ENCODE assay signal across 8 mouse cellular contexts in the genomic region with DNA sequence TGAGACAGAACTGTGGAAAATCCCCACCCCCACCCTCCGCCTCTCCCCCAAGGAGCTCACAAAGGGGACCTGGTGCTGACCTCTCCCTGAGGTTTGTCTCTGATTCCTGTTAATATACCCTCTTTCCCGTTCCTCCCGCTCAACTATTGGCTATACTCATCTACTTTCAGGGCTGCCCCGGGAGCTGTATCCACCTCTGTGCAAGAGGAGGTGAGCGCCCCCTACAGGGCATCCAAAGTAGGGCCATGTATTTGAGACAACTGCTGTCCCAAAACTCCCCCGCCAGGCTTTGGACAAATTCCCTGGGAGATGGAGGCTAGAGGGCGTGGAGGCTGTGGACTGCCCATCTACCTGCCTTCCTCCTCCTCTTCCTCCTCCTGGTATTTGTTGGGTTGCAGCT. TPM values are rescaled to one million over a fixed set of nuclear protein-coding genes. Genes with fewer than 3 reads are reported as not detected.
A peak's percentile ranks its signal among the peaks of the same experiment; 100 is the strongest.
DNase-seq lines count a peak whose midpoint lies in the region; ATAC-seq and TF ChIP-seq lines count a peak whose summit lies in the region.

No protein-coding gene starts in this region.

- H3K9me3 ChIP-seq in forebrain, postnatal 0 days (ENCODE audit: low read length) = no peaks in the 10 kb centered on the region
- no peaks in the 10 kb centered on the region for H3K9me3 ChIP-seq in intestine, embryonic 15.5 days
- no peaks in the 10 kb centered on the region for H3K9me3 ChIP-seq in liver, postnatal 0 days (ENCODE audit: low read length)

- H3K4me1 ChIP-seq in forebrain, postnatal 0 days (ENCODE audit: insufficient read depth) = 0 out of 2 replicates have a peak, but pooled peaks cover 4% of the 10 kb centered on the region
- H3K4me1 ChIP-seq in intestine, embryonic 15.5 days (replicated peaks) = no peaks in the 10 kb centered on the region
- peaks cover 12% of the 10 kb centered on the region for H3K4me1 ChIP-seq in liver, postnatal 0 days (ENCODE audit: insufficient read depth)
- H3K4me1 ChIP-seq in small intestine, adult 2 months (ENCODE audit: control insufficient read depth, insufficient read depth, insufficient read length, low read length) = peaks cover 2% of the 10 kb centered on the region; the same call in 1 of the 2 replicates

- no peaks in the 10 kb centered on the region for H3K27me3 ChIP-seq in forebrain, postnatal 0 days (ENCODE audit: insufficient read depth, low read length)
- H3K27me3 ChIP-seq in intestine, embryonic 15.5 days (replicated peaks) = peaks cover 8% of the 10 kb centered on the region
- H3K27me3 ChIP-seq in liver, postnatal 0 days (ENCODE audit: insufficient read depth, low read length) = no peaks in the 10 kb centered on the region
- H3K27me3 ChIP-seq in small intestine, adult 2 months (ENCODE audit: control insufficient read depth, insufficient read depth, low read length) = no peaks in the 10 kb centered on the region

- no peak overlapping the region for H3K27ac ChIP-seq in forebrain, postnatal 0 days (ENCODE audit: low read depth, low read length)
- no peak overlapping the region for H3K27ac ChIP-seq in intestine, embryonic 15.5 days
- H3K27ac ChIP-seq in liver, postnatal 0 days (ENCODE audit: low read depth) = no peak overlapping the region
- no peak overlapping the region for H3K27ac ChIP-seq in small intestine, adult 2 months (ENCODE audit: insufficient read depth, low read depth, low read length)

- H3K9ac ChIP-seq in forebrain, postnatal 0 days = no peak overlapping the region
- no peak overlapping the region for H3K9ac ChIP-seq in intestine, embryonic 15.5 days
- H3K9ac ChIP-seq in liver, postnatal 0 days (replicated peaks) = no peak overlapping the region

- no peak for ATAC-seq in forebrain, postnatal 0 days
- peak; percentile 68; the same call in 1 of the 2 replicates for ATAC-seq in intestine, embryonic 15.5 days
- ATAC-seq in liver, postnatal 0 days = peak; percentile 69

- no peak for TF ChIP-seq POLR2A in brain, embryonic 14.5 days (IDR thresholded peaks at IDR 0.05; ENCODE audit: borderline replicate concordance, extremely low read depth, insufficient read depth, insufficient read length, poor library complexity, severe bottlenecking)
- TF ChIP-seq POLR2A in small intestine, adult 2 months (IDR thresholded peaks at IDR 0.05; ENCODE audit: low read depth, low read length) = no peak

- DNase-seq in right cerebral cortex, postnatal 14 days = peak; percentile 67
- no peak for DNase-seq in right cerebral cortex, postnatal 25 days
- DNase-seq in brain, embryonic 14.5 days (ENCODE audit: low read depth) = peak; percentile 66
- peak; percentile 52 for DNase-seq in forebrain, postnatal 0 days
- peak; percentile 88 for DNase-seq in liver, postnatal 0 days
- DNase-seq in Muller cell, postnatal 12 days (ENCODE audit: inconsistent ontology term) = no peak

- TF ChIP-seq EP300 in liver, postnatal 0 days (IDR thresholded peaks at IDR 0.05; ENCODE audit: low read depth) = no peak

- no peaks in the 10 kb centered on the region for H3K36me3 ChIP-seq in forebrain, postnatal 0 days (ENCODE audit: insufficient read depth)
- no peaks in the 10 kb centered on the region for H3K36me3 ChIP-seq in intestine, embryonic 15.5 days
- H3K36me3 ChIP-seq in liver, postnatal 0 days (replicated peaks; ENCODE audit: insufficient read depth, low read length) = no peaks in the 10 kb centered on the region
- no peaks in the 10 kb centered on the region for H3K36me3 ChIP-seq in small intestine, adult 2 months (ENCODE audit: control insufficient read depth, insufficient read depth, low read length)

- TF ChIP-seq CTCF in brain, embryonic 14.5 days (IDR thresholded peaks at IDR 0.05; ENCODE audit: borderline replicate concordance, extremely low read depth, insufficient read depth, insufficient read length) = peak; percentile 78
- TF ChIP-seq CTCF in forebrain, postnatal 0 days (IDR thresholded peaks at IDR 0.05; ENCODE audit: low read depth) = peak; percentile 65
- peak; percentile 89 for TF ChIP-seq CTCF in liver, postnatal 0 days (IDR thresholded peaks at IDR 0.05; ENCODE audit: low read depth)
- peak; percentile 92 for TF ChIP-seq CTCF in small intestine, adult 2 months (IDR thresholded peaks at IDR 0.05; ENCODE audit: extremely low read depth, insufficient read length, insufficient replicate concordance, low read depth, low read length)

- H3K4me3 ChIP-seq in forebrain, postnatal 0 days (ENCODE audit: low read depth, low read length) = no peak overlapping the region
- no peak overlapping the region for H3K4me3 ChIP-seq in intestine, embryonic 15.5 days (replicated peaks)
- no peak overlapping the region for H3K4me3 ChIP-seq in liver, postnatal 0 days (ENCODE audit: low read depth, low read length)
- no peak overlapping the region for H3K4me3 ChIP-seq in small intestine, adult 2 months (ENCODE audit: low read depth, low read length)

- 10% methylated on average over 7 of the region's 7 CpGs for WGBS in forebrain, postnatal 0 days
- WGBS in intestine, embryonic 15.5 days = 10% methylated on average over 7 of the region's 7 CpGs
- WGBS in liver, postnatal 0 days (ENCODE audit: insufficient replicate concordance) = 17% methylated on average over 7 of the region's 7 CpGs
- WGBS in small intestine, adult 2 months = 8% methylated on average over 7 of the region's 7 CpGs

- no peak overlapping the region for H3K4me2 ChIP-seq in forebrain, postnatal 0 days (ENCODE audit: low read depth)
- H3K4me2 ChIP-seq in intestine, embryonic 15.5 days (replicated peaks) = no peak overlapping the region
- H3K4me2 ChIP-seq in liver, postnatal 0 days (ENCODE audit: low read depth, low read length) = peak overlapping the region; percentile 40; the same call in 1 of the 2 replicates

RNA-seq across cellular contexts. Expression of gene Rtn4rl1, which starts 38.2 kb away (rescaled TPM):
- polyA plus RNA-seq in brain, embryonic 14.5 days (2012; rRNA removed) = 6.6 and 12.1 TPM in 2 replicates
- 10.6 and 11.0 TPM in 2 replicates for total RNA-seq in forebrain, postnatal 0 days (2014; rRNA removed)
- 11.9 and 15.6 TPM in 2 replicates for polyA plus RNA-seq in forebrain, postnatal 0 days (2015; fragmentation: Nextera tagmentation; extraction: Ambion mirVana)
- polyA plus RNA-seq in intestine, embryonic 15.5 days (2015; fragmentation: Nextera tagmentation; extraction: Ambion mirVana) = 1.7 and 1.8 TPM in 2 replicates
- 1.5 and 2.0 TPM in 2 replicates for polyA plus RNA-seq in liver, postnatal 0 days (2015; fragmentation: Nextera tagmentation; extraction: Ambion mirVana)
- 8.6 and 11.8 TPM in 2 replicates for polyA plus RNA-seq in small intestine, adult 2 months (2012; rRNA removed)

RNA-seq across cellular contexts. Expression of gene Dph1, which starts 40.7 kb away (rescaled TPM):
- polyA plus RNA-seq in brain, embryonic 14.5 days (2012; rRNA removed) = 19.3 and 23.9 TPM in 2 replicates
- total RNA-seq in forebrain, postnatal 0 days (2014; rRNA removed) = 19.5 and 21.0 TPM in 2 replicates
- 12.7 and 13.8 TPM in 2 replicates for polyA plus RNA-seq in forebrain, postnatal 0 days (2015; fragmentation: Nextera tagmentation; extraction: Ambion mirVana)
- 23.4 and 23.8 TPM in 2 replicates for polyA plus RNA-seq in intestine, embryonic 15.5 days (2015; fragmentation: Nextera tagmentation; extraction: Ambion mirVana)
- 10.9 and 13.0 TPM in 2 replicates for polyA plus RNA-seq in liver, postnatal 0 days (2015; fragmentation: Nextera tagmentation; extraction: Ambion mirVana)
- polyA plus RNA-seq in small intestine, adult 2 months (2012; rRNA removed) = 9.9 and 13.7 TPM in 2 replicates

RNA-seq across cellular contexts. Expression of gene Ovca2, which starts 53.1 kb away (rescaled TPM):
- polyA plus RNA-seq in brain, embryonic 14.5 days (2012; rRNA removed) = 20.0 and 23.8 TPM in 2 replicates
- 15.5 and 19.6 TPM in 2 replicates for total RNA-seq in forebrain, postnatal 0 days (2014; rRNA removed)
- 11.5 and 16.3 TPM in 2 replicates for polyA plus RNA-seq in forebrain, postnatal 0 days (2015; fragmentation: Nextera tagmentation; extraction: Ambion mirVana)
- 21.3 and 21.4 TPM in 2 replicates for polyA plus RNA-seq in intestine, embryonic 15.5 days (2015; fragmentation: Nextera tagmentation; extraction: Ambion mirVana)
- 12.4 and 13.6 TPM in 2 replicates for polyA plus RNA-seq in liver, postnatal 0 days (2015; fragmentation: Nextera tagmentation; extraction: Ambion mirVana)
- polyA plus RNA-seq in small intestine, adult 2 months (2012; rRNA removed) = 12.8 and 14.2 TPM in 2 replicates

Comparison
In these comparisons a context has a peak if more than half of its experiments do, and no peak if none do; other contexts are left out.
1. DNase-seq: peak in right cerebral cortex, postnatal 14 days (single experiment), brain, embryonic 14.5 days (single experiment), forebrain, postnatal 0 days (single experiment) and liver, postnatal 0 days (single experiment); none in right cerebral cortex, postnatal 25 days (single experiment) and Muller cell, postnatal 12 days (single experiment).
2. Peak in every context shown above with its lines, with median percentiles within 50 percentile points of each other: CTCF ChIP-seq.